Mouse (Mus musculus) frontal cortex, adult (tissue): Measurements from ENCODE around the gene Gm11756.
"Not testable (repeated sequence)": the region's sequence is repeated elsewhere in the genome, so short reads cannot be mapped to it uniquely, and the experiment has no call there.

Experiments
- ATAC-seq: cut with Nextera tagmentation; 2 replicates; pipeline ENCODE4 v1.9.2; 2017; ENCODE audit warnings: mild to moderate bottlenecking, moderate library complexity, mixed read lengths; ENCODE audit not compliant: low TSS enrichment

Gm11756 gene

DNA sequence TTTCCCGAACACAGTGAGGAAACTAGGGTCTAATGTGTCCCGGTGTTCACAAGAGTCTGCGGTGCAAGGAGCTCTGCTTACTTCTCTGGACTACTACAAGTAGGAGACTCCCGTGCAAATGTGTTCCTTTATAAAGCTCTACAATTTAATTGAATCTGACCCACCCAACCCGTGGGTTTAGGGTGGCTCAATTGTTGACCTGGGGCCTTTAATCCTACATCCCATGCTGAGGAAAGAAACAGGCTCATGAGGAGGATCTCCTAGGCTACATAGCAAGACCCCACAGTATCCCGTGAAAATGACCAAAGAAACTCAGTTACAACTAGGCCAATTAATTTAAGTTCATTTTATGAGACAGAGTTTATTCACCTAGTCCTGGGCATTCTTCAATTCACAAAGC is at the start of gene Gm11756:
Gene Gm11756, minus strand, starts transcription at position 101 of the 400 bp plus-strand sequence.
- not testable (repeated sequence) for ATAC-seq

DNA sequence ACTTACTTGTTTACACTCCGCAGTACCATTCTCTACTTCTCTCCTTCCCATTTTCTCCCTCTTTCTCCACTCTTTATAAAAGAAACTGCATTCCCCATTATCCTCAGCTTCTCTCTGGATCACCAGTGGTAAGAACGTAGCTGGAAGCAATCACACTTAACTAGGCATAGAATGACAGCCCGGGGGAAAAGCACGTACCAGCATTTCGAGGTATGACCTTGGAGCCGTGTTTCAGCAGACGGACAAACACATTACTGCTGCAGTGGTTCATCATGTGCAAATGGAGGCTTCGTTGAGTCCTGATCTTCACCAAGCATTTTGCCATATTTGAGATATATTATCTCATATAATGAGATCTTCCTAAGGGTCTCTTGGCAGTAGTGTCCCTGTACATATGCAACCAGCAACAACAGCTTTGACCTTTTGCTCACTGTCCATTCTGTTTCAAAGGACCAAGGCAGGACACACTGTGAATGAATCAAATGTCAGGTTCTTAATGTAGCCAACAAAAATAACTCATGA is 29.9 kb upstream of the Gm11756 start, which contains the start of gene 2310002L09Rik:
Gene 2310002L09Rik, minus strand, starts transcription at position 472 of the 522 bp plus-strand sequence.
- no peak for ATAC-seq

DNA sequence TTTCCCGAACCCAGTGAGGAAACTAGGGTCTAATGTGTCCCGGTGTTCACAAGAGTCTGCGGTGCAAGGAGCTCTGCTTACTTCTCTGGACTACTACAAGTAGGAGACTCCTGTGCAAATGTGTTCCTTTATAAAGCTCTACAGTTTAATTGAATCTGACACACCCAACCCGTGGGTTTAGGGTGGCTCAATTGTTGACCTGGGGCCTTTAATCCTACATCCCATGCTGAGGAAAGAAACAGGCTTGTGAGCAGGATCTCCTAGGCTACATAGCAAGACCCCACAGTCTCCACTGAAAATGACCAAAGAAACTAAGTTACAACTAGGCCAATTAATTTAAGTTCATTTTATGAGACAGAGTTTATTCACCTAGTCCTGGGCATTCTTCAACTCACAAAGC is 14.7 kb downstream of the Gm11756 start, which contains the start of gene Gm13871:
Gene Gm13871, minus strand, starts transcription at position 101 of the 400 bp plus-strand sequence.
- not testable (repeated sequence) for ATAC-seq

DNA sequence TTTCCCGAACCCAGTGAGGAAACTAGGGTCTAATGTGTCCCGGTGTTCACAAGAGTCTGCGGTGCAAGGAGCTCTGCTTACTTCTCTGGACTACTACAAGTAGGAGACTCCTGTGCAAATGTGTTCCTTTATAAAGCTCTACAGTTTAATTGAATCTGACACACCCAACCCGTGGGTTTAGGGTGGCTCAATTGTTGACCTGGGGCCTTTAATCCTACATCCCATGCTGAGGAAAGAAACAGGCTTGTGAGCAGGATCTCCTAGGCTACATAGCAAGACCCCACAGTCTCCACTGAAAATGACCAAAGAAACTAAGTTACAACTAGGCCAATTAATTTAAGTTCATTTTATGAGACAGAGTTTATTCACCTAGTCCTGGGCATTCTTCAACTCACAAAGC is 29.5 kb downstream of the Gm11756 start, which contains the start of gene Gm11757:
Gene Gm11757, minus strand, starts transcription at position 101 of the 400 bp plus-strand sequence.
- ATAC-seq: not testable (repeated sequence)

DNA sequence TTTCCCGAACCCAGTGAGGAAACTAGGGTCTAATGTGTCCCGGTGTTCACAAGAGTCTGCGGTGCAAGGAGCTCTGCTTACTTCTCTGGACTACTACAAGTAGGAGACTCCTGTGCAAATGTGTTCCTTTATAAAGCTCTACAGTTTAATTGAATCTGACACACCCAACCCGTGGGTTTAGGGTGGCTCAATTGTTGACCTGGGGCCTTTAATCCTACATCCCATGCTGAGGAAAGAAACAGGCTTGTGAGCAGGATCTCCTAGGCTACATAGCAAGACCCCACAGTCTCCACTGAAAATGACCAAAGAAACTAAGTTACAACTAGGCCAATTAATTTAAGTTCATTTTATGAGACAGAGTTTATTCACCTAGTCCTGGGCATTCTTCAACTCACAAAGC is 44.4 kb downstream of the Gm11756 start, which contains the start of gene Gm11758:
Gene Gm11758, minus strand, starts transcription at position 101 of the 400 bp plus-strand sequence.
- ATAC-seq: not testable (repeated sequence)
